Mouse (Mus musculus): Measurements from ENCODE around the gene Tas2r140. TPM values are rescaled to one million over a fixed set of nuclear protein-coding genes. Genes with fewer than 3 reads are reported as not detected.

Tas2r140 gene
- total RNA-seq (2022) = not detected

- DNase-seq (ENCODE audit: low spot score in 2 of 2) = no peak
These were observed at the start of gene Tas2r140 for GRCm38 (mm10) chr6:133055716-133056115. Gene Tas2r140, minus strand, starts transcription at chr6:133055816.

- DNase-seq (ENCODE audit: low spot score in 2 of 2) = no peak
These were observed 48.9 kb upstream of the Tas2r140 start, which contains the start of gene Smim10l1 for GRCm38 (mm10) chr6:133104609-133104921. Gene Smim10l1, plus strand, starts transcription at chr6:133104909.

- DNase-seq (ENCODE audit: low spot score in 2 of 2) = no peak
These were observed 46.8 kb upstream of the Tas2r140 start for GRCm38 (mm10) chr6:133102430-133102829.

GRCm38 (mm10) chr6:133092226-133092625, 36.6 kb upstream of the Tas2r140 start:
- no peak for DNase-seq (ENCODE audit: low spot score in 2 of 2)

GRCm38 (mm10) chr6:133037001-133037400, 18.6 kb downstream of the Tas2r140 start, which contains the start of gene Tas2r103:
Gene Tas2r103, minus strand, starts transcription at chr6:133037101.
- no peak for DNase-seq (ENCODE audit: low spot score in 2 of 2)

Other genes with a start within 250 kb of the Tas2r140 start
- gene Tas2r123, start 208.7 kb downstream of the Tas2r140 start, total RNA-seq (2022) = not detected
- gene Tas2r116, start 200.4 kb downstream of the Tas2r140 start, total RNA-seq (2022) = not detected
- not detected for gene Tas2r110, start 187.8 kb downstream of the Tas2r140 start, total RNA-seq (2022)
- gene Tas2r113, start 162.8 kb downstream of the Tas2r140 start, total RNA-seq (2022) = not detected
- gene Tas2r125, start 146.2 kb downstream of the Tas2r140 start, total RNA-seq (2022) = not detected
- not detected for gene Tas2r129, start 104.7 kb downstream of the Tas2r140 start, total RNA-seq (2022)
- not detected for gene Tas2r131, start 97.9 kb downstream of the Tas2r140 start, total RNA-seq (2022)
- not detected for gene Tas2r109, start 74.9 kb downstream of the Tas2r140 start, total RNA-seq (2022)
- not detected for gene Tas2r103, start 18.7 kb downstream of the Tas2r140 start, total RNA-seq (2022)
- gene Smim10l1, start 49.1 kb upstream of the Tas2r140 start, total RNA-seq (2022) = 100 to 1,000 TPM; 133 to 162 (median 145) TPM
- gene 5530400C23Rik, start 236.4 kb upstream of the Tas2r140 start, total RNA-seq (2022) = not detected

All from gastrocnemius, adult 8-10 months (tissue).